Mouse (Mus musculus) retina, adult 2 months (tissue): ENCODE measurements around the gene Ghrh.
A peak's percentile ranks its signal among the peaks of the same experiment; 100 is the strongest.
"Not testable (repeated sequence)": the region's sequence is repeated elsewhere in the genome, so short reads cannot be mapped to it uniquely, and the experiment has no call there.

Experiments used
- DNase-seq: peaks from one replicate; pipeline ENCODE4 v3.0.0-alpha.2; 2012; ENCODE audit warnings: low read depth, low spot score

Gene Ghrh

DNA sequence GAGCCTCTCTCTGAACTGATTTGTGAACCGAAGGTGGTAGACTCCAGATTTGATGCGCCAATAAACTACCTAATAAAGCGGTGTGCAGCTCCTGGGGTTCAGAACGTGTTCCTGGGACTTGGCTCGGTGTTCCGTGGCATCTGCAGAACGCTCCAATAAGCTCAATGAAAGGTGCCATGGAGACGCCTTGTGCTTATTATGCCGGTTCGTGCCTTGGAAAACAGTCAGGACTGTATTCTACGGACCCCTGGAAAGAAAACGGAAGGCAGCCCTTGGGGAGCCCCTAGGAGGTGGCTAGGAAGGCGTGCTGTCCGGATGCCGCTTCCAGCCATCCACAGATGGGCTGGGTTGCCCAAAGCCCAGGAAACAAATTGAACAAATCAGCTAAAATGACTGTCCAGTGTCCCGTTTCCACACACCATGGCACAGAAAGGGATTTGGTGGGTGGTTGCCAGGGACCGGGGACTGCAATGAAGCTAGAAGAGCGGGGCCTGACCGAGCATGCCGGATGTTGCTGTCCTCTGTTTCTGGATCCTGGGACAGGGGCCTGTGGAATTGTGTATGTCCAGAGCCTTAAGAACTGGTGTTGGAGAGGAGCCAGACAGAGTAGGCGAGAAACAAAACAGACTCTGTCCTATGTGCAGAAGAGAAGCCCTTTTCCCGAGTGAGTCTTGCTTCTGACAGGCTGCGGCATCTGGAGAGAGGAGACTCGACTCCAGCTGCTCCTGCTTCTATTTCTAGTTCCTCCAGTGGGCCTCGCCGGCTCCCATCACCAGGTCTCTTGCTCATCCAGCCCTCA is at the start of gene Ghrh:
Gene Ghrh, minus strand, starts transcription at position 146 of the 799 bp plus-strand sequence.
- no peak for DNase-seq

DNA sequence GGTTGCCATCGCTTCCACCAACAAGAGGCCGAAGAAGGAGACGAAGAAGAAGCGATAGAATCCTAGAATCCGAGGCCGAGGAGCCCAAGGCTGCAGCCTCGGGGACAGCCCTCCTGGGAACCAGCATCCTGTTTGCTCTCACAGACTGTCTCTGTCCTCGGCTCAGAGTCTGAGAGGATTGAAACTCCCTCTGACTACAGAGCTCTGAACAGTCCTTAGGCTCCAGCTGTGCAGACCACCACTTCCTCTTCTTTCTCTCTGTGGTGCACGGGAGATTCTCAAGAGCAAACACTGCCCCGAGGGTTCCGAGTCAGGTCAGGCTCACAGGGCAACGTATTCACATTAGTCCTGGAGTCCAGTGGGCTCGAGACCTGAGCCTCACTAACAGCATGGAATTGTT is 48.7 kb upstream of the Ghrh start:
- DNase-seq, result no peak

DNA sequence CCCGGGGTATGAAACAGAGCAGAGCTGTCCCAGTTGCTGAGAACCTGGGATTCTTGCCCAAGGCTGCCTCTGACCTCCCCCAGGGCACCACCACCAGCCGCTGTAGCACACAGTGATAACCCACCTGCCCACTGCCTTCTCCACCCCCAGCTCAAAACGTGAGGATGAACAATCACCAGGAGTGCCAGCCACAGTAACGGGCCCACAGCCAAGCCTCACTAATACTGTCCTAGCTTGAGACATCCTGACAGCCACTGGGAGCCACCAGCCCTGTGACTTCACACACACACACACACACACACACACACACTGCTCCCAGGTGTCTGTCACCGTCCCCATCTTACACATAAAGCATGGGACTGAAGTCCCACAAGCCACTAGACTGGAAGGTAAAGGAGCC is 48.1 kb upstream of the Ghrh start:
- DNase-seq, result no peak

GRCm38 (mm10) chr2:157394868-157395267 is 47.6 kb upstream of the Ghrh start:
- no peak for DNase-seq

DNA sequence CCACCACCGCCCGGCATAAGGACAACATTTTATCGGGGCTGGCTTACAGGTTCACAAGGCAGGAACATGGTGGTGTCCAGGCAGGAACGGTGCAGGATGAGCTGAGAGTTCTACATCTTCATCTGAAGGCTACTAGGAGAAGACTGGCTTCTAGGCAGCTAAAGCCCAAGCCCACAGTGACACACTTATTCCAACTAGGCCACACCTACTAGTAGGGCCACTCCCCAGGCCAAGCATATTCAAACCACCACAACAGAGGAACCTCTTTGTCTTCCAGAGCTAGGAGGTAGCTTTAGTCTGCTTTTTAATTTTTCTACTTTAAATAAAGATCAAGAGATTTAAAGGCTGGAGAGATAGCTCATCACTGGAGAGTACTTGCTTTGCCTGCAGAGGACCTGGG is 46.2 kb upstream of the Ghrh start:
- no peak for DNase-seq

GRCm38 (mm10) chr2:157392331-157392730 is 45.0 kb upstream of the Ghrh start:
- no peak for DNase-seq

- no peak for DNase-seq
Measured at GRCm38 (mm10) chr2:157389591-157389921, 42.2 kb upstream of the Ghrh start.

DNA sequence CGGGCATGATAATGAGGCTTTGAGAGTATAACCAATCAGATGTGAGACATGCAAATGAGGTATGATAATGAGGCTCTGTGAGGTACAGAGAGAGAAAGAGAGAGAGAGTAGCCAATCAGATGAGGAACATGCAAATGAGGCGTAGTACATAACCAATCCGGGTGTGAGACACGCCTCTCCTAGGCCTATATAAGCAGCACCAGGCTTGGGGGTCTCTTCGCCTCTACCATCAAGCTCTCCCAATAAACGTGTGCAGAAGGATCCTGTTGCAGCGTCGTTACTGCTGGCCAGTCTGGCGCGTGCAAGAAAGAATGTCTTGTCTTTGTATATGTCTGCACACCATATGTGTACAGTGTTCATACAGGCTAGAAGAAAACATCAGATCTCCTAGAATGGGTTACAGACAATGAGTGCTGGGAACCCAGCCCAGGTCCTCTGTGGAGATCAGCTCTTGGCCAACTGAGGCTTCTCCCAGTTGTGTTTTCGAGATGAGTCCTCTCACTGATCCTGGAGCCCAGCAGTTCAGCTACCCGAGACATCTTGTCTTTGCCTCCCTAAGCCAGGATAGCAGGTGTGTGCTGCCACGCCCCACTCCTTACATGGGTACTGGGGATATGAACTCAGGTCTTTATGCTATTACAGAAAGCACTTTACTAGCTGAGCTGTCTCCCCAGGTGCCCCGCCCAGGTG is 41.7 kb upstream of the Ghrh start:
- not testable (repeated sequence) for DNase-seq

DNA sequence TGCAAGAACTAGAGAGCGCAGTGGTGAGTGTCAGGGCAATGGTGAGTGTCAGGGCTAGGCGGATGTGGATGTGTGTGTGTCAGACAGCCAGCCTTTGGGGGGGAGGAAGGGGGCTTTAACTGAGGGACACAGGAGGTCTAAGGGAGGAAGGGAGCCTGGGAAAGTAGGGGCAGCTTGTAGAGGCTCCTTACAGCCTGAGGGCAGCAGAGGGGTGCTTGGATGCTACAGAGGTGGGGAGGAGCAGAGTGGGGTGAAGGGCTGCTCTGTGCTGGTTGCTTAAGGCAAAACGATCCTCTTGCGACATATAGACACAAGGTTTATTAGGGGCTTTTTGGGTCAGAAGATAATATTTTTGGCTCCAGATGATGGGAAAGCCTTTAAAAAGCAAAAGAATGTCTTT is 37.5 kb upstream of the Ghrh start:
- DNase-seq, result no peak

- no peak for DNase-seq
Measured at GRCm38 (mm10) chr2:157376995-157377394, 29.7 kb upstream of the Ghrh start.

GRCm38 (mm10) chr2:157375794-157376757 is 28.8 kb upstream of the Ghrh start:
- DNase-seq, result no peak

GRCm38 (mm10) chr2:157375051-157375450 is 27.7 kb upstream of the Ghrh start:
- DNase-seq, result no peak

DNA sequence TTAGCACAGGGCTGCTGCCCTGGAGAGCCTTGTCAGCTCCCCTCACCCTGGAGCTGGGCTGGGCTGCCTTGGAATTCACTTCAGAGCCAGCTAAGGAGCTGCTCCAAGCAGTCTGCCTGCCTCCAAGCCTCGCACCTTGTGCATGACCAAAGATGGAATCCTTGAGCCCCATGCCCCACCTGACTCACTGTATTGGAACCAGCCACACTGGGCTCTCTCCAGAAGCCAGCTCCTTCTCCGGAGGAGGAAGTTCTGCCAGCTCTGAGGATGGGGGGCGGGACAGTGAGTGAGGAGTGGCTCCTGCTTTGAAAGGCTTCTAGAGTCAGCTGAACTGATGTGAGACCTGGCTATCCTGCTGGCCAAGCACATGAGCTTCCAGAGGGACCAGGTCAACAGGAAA is 26.4 kb upstream of the Ghrh start:
- DNase-seq, result no peak

GRCm38 (mm10) chr2:157371696-157372095 is 24.4 kb upstream of the Ghrh start:
- no peak for DNase-seq

DNA sequence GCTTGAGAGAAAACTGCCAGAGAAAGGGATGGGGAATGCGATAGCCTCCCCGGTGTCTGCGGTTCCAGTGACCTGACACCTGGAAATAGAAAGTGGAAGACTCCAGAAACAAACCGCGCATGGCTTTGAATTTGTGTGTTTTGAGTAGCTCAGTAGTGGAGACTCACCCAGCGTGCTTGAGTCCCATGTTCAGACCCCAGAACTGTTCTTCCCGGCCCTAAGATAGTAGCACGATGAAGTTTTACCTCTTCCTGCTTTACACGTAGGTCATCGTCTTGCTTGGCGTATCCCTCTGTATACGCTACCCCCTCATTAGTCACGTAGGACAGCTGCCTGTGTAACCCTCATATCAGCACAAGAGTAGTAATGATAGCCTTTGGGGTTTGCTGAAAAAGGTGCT is 20.7 kb upstream of the Ghrh start:
- DNase-seq, result no peak

GRCm38 (mm10) chr2:157367184-157367893 is 20.0 kb upstream of the Ghrh start, which contains the start of gene Manbal:
Gene Manbal (plus strand): TSS chr2:157367594.
- DNase-seq, result peak; percentile 80

DNA sequence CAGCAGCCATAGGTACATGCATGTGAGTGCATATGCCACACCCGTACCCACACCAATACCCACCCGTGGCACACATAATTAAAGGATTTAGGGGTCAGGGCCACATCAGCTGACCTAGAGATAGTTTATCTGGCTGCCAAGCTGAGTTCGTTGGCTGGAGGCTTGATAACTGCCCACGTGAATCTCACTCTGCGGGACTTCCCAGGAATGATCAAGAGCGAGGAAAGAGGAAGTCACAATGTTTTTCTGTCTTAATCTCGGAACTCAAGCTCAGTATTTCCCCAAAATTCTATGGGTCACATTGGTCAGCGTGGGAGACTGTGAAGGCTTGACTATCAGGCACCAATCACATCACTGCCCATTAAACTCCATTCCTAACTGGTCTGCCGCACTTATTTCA is 19.5 kb upstream of the Ghrh start:
- DNase-seq, result no peak

- no peak for DNase-seq
Measured at GRCm38 (mm10) chr2:157363031-157363430, 15.7 kb upstream of the Ghrh start.

GRCm38 (mm10) chr2:157360028-157360427 is 12.7 kb upstream of the Ghrh start:
- DNase-seq, result no peak

- no peak for DNase-seq
Measured at GRCm38 (mm10) chr2:157354106-157354505, 6.8 kb upstream of the Ghrh start.

DNA sequence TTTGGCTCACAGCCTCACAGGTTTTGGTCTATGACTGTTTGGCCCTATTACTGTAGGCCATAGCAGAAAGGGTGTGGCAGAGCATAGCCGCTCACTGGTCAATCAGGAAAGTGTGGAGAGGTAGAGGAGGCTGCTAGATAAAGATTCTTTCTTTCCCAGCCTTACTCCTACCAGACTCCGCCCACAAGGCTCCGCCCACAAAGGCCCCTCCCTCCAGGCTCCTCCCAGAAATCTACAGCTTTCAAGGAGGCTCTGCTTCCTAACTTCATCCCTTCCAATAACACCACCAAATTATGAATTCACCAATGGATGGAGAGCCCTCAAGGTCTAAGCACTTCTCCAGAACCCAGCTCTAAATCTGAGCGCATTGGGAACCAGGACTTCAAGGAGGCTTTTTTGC is 5.9 kb upstream of the Ghrh start:
- no peak for DNase-seq
